Mouse (Mus musculus) T-helper 2 cell (primary cell): ENCODE measurements at regions not wholly inside any gene's neighbourhood (a gene's known extent, or its start where the extent isn't known, plus 50 kb on each side); places are given as distances from the start of the nearest gene placed in this dataset.

Experiments
- in situ Hi-C: fragments of 300-600 bp; cut with MboI, MseI; formaldehyde crosslinking; loops from one replicate; pipeline ENCODE4 v1.15.1; 2025; ENCODE audit warnings: high pct_unique_total_duplicates

- in situ Hi-C loops: loop anchor here (5.0 kb wide), 1 partner anchor 35 kb away; no protein-coding TSS in a partner anchor
These were observed 106.3 kb downstream of the Cysltr2 start for GRCm38 (mm10) chr14:72942571-72942970.

GRCm38 (mm10) chr14:72939067-72939393 is 109.9 kb downstream of the Cysltr2 start:
- in situ Hi-C loops: no loop called here

GRCm38 (mm10) chr14:72938382-72939066 is 110.4 kb downstream of the Cysltr2 start:
- in situ Hi-C loops: no loop called here

- in situ Hi-C loops: no loop called here
These were observed 115.3 kb downstream of the Cysltr2 start for GRCm38 (mm10) chr14:72933598-72933997.

GRCm38 (mm10) chr14:72932296-72932695 is 116.6 kb downstream of the Cysltr2 start:
- in situ Hi-C loops: no loop called here

- in situ Hi-C loops: no loop called here
These were observed 147.6 kb downstream of the Cysltr2 start for GRCm38 (mm10) chr14:72901171-72901926.

- in situ Hi-C loops: no loop called here
These were observed 149.3 kb downstream of the Cysltr2 start for GRCm38 (mm10) chr14:72899630-72900029.

GRCm38 (mm10) chr14:72892316-72892715 is 156.6 kb downstream of the Cysltr2 start:
- in situ Hi-C loops: no loop called here

GRCm38 (mm10) chr14:72889663-72890062 is 159.3 kb downstream of the Cysltr2 start:
- in situ Hi-C loops: loop anchor here (10.0 kb wide), 1 partner anchor 75 kb away; no protein-coding TSS in a partner anchor

GRCm38 (mm10) chr14:72887470-72888071 is 161.3 kb downstream of the Cysltr2 start:
- in situ Hi-C loops: loop anchor here (10.0 kb wide), 1 partner anchor 73 kb away; no protein-coding TSS in a partner anchor

GRCm38 (mm10) chr14:72886935-72887369 is 162.0 kb downstream of the Cysltr2 start:
- in situ Hi-C loops: loop anchor here (10.0 kb wide), 1 partner anchor 72 kb away; no protein-coding TSS in a partner anchor

- in situ Hi-C loops: loop anchor here (10.0 kb wide), 1 partner anchor 71 kb away; no protein-coding TSS in a partner anchor
These were observed 163.1 kb downstream of the Cysltr2 start for GRCm38 (mm10) chr14:72885824-72886223.

GRCm38 (mm10) chr14:72884561-72884960 is 164.4 kb downstream of the Cysltr2 start:
- in situ Hi-C loops: loop anchor here (5.0 to 10.0 kb wide), 2 partner anchors 70 to 98 kb away; no protein-coding TSS in a partner anchor

GRCm38 (mm10) chr14:72877132-72877531 is 167.3 kb upstream of the Fndc3a start:
- in situ Hi-C loops: no loop called here

GRCm38 (mm10) chr14:72873494-72873893 is 163.7 kb upstream of the Fndc3a start:
- in situ Hi-C loops: no loop called here

GRCm38 (mm10) chr14:72869188-72869749 is 159.5 kb upstream of the Fndc3a start:
- in situ Hi-C loops: no loop called here

GRCm38 (mm10) chr14:72866896-72867295 is 157.1 kb upstream of the Fndc3a start:
- in situ Hi-C loops: no loop called here

- in situ Hi-C loops: no loop called here
These were observed 155.7 kb upstream of the Fndc3a start for GRCm38 (mm10) chr14:72865531-72865930.

- in situ Hi-C loops: loop anchor here (5.0 kb wide), 1 partner anchor 57 kb away; no protein-coding TSS in a partner anchor
These were observed 155.0 kb upstream of the Fndc3a start for GRCm38 (mm10) chr14:72864792-72865191.

- in situ Hi-C loops: loop anchor here (5.0 kb wide), 1 partner anchor 57 kb away; no protein-coding TSS in a partner anchor
These were observed 154.3 kb upstream of the Fndc3a start for GRCm38 (mm10) chr14:72864130-72864529.

- in situ Hi-C loops: loop anchor here (5.0 kb wide), 1 partner anchor 56 kb away; no protein-coding TSS in a partner anchor
These were observed 153.2 kb upstream of the Fndc3a start for GRCm38 (mm10) chr14:72862806-72863526.
